Mouse (Mus musculus): Measurements from ENCODE around the gene Chadl. TPM values are rescaled to one million over a fixed set of nuclear protein-coding genes. Genes with fewer than 3 reads are reported as not detected.

The Chadl gene
- polyA plus RNA-seq, 1 experiment = 3.3 TPM

DNA sequence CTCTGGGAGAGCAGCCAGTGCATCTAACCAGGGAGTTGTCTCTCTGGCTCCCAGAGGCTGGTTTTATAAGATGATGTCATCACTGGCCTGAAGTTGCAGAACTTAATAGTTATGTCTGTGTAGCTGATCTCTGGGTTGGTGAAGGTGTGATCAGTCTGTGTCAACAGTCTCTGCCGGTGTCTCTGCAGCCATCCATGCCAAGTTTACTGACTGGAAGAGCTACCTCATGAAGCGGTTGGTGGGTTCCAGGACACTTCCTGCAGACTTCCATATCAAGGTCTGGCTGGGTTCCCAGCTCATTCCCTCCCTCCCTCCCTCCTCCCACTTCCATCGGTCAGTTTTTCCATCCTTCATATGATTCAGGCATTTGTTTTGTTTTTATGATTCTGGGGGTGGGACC is 20.4 kb downstream of the Chadl start:
- no peak overlapping the region for H3K27ac ChIP-seq (replicated peaks; ENCODE audit: low read depth, low read length)
- H3K4me3 ChIP-seq (ENCODE audit: insufficient read depth, low read depth, low read length) = no peak overlapping the region
- no peaks in the 10 kb centered on the region for H3K4me1 ChIP-seq (ENCODE audit: control insufficient read depth, insufficient read depth, insufficient read length, low read length)

DNA sequence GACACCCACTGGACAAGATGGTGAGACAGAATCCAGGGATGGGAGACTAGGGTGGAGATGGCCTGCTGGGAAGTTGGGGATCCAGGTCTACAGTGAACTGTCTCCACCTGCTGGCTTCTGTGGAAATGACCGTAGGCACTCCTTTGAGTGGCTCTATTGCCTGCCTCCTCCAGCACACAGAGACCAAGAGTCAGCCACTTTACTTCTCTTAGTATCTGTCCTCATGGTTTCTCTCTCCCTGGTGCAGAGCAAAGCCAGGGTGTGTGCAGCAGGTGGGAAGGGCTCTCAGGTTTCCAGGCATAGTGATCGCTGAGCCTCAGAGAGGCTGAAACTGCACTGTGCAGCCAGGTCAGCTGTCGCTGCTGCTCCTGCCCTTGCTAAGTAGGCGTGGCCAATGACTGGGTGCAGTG is 26.9 kb downstream of the Chadl start:
- Histone ChIP-seq H3K4me1 (ENCODE audit: control insufficient read depth, insufficient read depth, insufficient read length, low read length) (no peaks in the 10 kb centered on the region), H3K27ac (replicated peaks; ENCODE audit: low read depth, low read length) (no peak overlapping the region), H3K4me3 (ENCODE audit: insufficient read depth, low read depth, low read length) (no peak overlapping the region)

DNA sequence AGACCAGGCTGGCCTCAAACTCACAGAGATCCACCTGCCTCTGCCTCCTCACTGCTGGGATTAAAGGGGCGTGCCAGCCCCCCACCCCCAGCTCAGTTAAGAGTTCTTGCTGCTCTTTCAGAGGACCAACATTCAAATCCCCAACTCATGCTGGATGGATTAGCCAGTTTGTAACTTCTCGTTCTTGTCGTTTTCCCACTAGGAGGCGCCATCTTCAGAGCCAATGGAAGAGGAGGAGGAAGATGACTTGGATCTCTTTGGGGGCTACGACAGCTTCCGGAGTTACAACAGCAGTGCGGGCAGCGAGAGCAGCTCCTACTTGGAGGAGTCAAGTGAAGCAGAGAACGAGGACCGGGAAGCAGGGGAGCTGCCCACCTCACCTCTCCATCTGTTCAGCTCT is 30.1 kb downstream of the Chadl start:
- Histone ChIP-seq H3K4me3 (ENCODE audit: insufficient read depth, low read depth, low read length) (no peak overlapping the region), H3K4me1 (ENCODE audit: control insufficient read depth, insufficient read depth, insufficient read length, low read length) (peaks cover 3% of the 10 kb centered on the region; the same call in 1 of the 2 replicates), H3K27ac (replicated peaks; ENCODE audit: low read depth, low read length) (no peak overlapping the region)

DNA sequence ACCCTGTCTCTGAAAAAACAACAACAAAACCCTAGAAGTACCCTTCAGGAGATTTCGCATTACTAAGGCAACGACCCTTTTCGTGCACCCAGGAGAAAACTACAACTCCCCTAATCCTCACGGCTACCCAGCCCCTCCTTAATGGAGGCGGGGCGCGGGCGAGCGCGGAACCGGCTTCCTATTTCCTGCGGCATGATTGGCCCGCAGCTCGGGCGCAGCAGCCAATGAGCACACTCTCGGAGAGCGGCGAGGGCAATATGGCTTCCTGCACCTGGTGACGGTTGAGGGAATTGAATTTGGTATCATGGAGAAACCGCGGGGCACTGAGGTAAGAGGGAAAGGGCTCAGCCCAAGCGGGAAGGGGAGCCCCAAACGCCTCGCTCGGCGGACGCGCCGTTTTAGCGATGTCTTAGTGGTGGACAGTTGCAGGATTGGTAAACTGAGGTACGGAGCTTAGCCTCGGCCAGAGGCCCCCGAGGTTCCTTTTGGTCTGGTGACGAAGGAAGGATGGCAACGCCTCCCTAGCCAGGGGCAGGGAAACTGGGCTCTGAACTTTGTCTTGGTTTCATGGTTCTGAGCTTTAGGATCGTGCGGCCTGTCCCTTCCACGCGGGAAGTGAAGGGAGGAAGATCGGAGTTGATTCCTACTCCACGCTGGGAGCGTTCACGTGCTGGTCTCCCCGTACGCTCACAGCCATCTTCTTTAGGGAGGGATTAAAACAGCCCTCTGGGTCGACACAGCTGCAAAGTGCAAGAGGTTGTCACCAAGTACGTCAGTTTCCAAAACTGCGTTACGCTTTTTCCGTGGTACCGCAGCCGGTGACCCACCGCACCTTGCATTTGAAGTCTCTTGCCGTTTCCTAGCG is 33.2 kb downstream of the Chadl start, which contains the start of gene L3mbtl2:
Gene L3mbtl2 (plus strand): TSS at position 193 of the 865 bp plus-strand sequence.
- Histone ChIP-seq H3K4me3 (ENCODE audit: insufficient read depth, low read depth, low read length) (peak within 1 kb of the TSS; percentile 86), H3K27ac (replicated peaks; ENCODE audit: low read depth, low read length) (no peak within 1 kb of the TSS), H3K4me1 (ENCODE audit: control insufficient read depth, insufficient read depth, insufficient read length, low read length) (peaks cover 3% of the 10 kb centered on the region; the same call in 1 of the 2 replicates)

DNA sequence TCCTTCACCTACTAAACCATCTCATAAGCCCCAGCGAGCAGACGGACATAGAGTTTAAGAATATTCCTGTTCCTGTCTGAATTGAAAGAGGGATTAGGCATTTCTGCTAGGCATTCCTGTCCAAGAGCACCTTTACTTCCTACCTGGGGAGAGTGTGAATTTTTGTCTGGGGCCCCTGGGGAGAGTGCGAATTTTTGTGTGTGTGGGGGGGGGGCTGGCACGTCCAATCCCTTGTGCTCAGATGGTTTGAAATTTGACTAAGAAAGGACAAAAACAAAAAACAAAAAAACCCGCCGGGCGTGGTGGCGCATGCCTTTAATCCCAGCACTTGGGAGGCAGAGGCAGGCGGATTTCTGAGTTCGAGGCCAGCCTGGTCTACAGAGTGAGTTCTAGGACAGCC is 33.8 kb downstream of the Chadl start:
- Histone ChIP-seq H3K4me3 (ENCODE audit: insufficient read depth, low read depth, low read length) (peak overlapping the region; percentile 34), H3K27ac (replicated peaks; ENCODE audit: low read depth, low read length) (no peak overlapping the region), H3K4me1 (ENCODE audit: control insufficient read depth, insufficient read depth, insufficient read length, low read length) (peaks cover 3% of the 10 kb centered on the region; the same call in 1 of the 2 replicates)

DNA sequence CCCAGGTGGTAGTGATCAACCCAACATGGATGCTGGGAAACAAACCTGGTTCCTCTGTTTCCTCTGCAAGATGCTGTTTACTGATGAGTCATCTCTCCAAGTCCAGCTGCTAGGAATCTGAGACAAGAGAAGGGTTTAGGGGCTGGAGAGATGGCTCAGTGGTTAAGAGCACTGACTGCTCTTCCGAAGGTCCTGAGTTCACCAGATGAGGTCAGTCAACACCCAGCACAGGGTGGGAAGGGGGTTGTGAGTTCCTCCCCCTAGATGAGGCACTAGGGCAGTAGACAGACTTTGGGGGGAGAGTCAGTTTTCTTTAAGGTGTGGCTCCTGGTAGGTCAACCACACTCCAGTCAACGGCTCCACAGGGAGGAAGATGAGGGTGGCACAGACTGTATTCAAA is 35.4 kb downstream of the Chadl start:
- Histone ChIP-seq H3K27ac (replicated peaks; ENCODE audit: low read depth, low read length) (no peak overlapping the region), H3K4me1 (ENCODE audit: control insufficient read depth, insufficient read depth, insufficient read length, low read length) (peaks cover 3% of the 10 kb centered on the region; the same call in 1 of the 2 replicates), H3K4me3 (ENCODE audit: insufficient read depth, low read depth, low read length) (no peak overlapping the region)

DNA sequence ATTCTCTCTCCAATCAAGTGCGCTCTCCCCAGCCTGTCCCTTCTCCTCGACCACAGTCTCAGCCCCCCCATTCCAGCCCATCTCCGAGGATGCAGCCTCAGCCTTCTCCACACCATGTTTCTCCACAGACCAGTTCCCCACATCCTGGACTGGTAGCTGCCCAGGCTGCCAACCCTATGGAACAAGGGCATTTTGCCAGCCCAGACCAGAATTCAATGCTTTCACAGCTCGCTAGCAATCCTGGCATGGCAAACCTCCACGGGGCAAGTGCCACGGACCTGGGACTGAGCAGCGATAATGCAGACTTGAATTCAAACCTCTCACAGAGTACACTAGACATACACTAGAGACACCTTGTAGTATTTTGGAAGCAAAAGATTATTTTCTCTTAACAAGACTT is 46.5 kb downstream of the Chadl start:
- Histone ChIP-seq H3K4me3 (ENCODE audit: insufficient read depth, low read depth, low read length) (no peak overlapping the region), H3K4me1 (ENCODE audit: control insufficient read depth, insufficient read depth, insufficient read length, low read length) (no peaks in the 10 kb centered on the region), H3K27ac (replicated peaks; ENCODE audit: low read depth, low read length) (no peak overlapping the region)

DNA sequence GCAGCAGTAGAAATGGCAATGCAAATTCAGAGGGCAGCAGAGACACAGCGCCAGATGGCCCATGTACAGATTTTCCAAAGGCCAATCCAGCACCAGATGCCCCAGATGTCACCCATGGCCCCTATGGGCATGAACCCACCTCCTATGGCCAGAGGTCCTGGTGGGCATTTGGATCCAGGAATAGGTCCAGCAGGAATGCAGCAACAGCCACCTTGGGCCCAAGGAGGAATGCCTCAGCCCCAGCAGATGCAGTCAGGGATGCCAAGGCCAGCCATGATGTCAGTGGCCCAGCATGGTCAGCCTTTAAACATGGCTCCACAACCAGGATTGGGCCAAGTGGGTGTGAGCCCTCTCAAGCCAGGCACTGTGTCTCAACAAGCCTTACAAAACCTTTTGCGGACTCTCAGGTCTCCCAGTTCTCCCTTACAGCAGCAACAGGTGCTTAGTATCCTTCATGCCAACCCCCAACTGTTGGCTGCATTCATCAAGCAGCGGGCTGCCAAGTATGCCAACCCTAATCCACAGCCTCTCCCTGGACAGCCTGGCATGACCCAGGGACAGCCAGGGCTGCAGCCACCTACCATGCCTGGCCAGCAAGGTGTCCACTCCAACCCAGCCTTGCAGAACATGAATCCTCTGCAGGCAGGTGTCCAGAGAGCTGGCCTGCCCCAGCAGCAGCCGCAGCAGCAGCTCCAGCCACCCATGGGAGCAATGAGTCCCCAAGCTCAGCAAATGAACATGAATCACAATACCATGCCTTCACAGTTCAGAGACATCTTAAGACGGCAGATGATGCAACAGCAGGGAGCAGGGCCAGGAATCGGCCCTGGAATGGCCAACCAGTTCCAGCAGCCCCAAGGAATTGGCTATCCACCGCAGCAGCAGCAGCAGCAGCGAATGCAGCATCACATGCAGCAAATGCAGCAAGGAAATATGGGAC is 47.3 kb downstream of the Chadl start:
- Histone ChIP-seq H3K27ac (replicated peaks; ENCODE audit: low read depth, low read length) (no peak overlapping the region), H3K4me3 (ENCODE audit: insufficient read depth, low read depth, low read length) (no peak overlapping the region), H3K4me1 (ENCODE audit: control insufficient read depth, insufficient read depth, insufficient read length, low read length) (no peaks in the 10 kb centered on the region)

Other genes with a start within 250 kb of the Chadl start
- 124 and 161 TPM in 2 replicates for gene Rbx1, start 231.0 kb downstream of the Chadl start, polyA plus RNA-seq (2012; ENCODE audit: insufficient read depth, insufficient read length, missing spikeins)
- 14.3 and 15.8 TPM in 2 replicates for gene Ep300, start 111.9 kb downstream of the Chadl start, polyA plus RNA-seq (2012; ENCODE audit: insufficient read depth, insufficient read length, missing spikeins)
- 6.4 and 7.0 TPM in 2 replicates for gene L3mbtl2, start 33.4 kb downstream of the Chadl start, polyA plus RNA-seq (2012; ENCODE audit: insufficient read depth, insufficient read length, missing spikeins)
- 25.1 and 32.4 TPM in 2 replicates for gene Zc3h7b, start 47.8 kb upstream of the Chadl start, polyA plus RNA-seq (2012; ENCODE audit: insufficient read depth, insufficient read length, missing spikeins)
- 15.0 and 18.8 TPM in 2 replicates for gene Rangap1, start 48.2 kb upstream of the Chadl start, polyA plus RNA-seq (2012; ENCODE audit: insufficient read depth, insufficient read length, missing spikeins)
- gene Tef, start 105.1 kb upstream of the Chadl start, polyA plus RNA-seq (2012; ENCODE audit: insufficient read depth, insufficient read length, missing spikeins) = 33.0 and 53.3 TPM in 2 replicates
- gene Tob2, start 161.5 kb upstream of the Chadl start, polyA plus RNA-seq (2012; ENCODE audit: insufficient read depth, insufficient read length, missing spikeins) = 79.0 and 87.4 TPM in 2 replicates
- gene Phf5a, start 174.6 kb upstream of the Chadl start, polyA plus RNA-seq (2012; ENCODE audit: insufficient read depth, insufficient read length, missing spikeins) = 42.4 and 46.3 TPM in 2 replicates
- gene Aco2, start 175.0 kb upstream of the Chadl start, polyA plus RNA-seq (2012; ENCODE audit: insufficient read depth, insufficient read length, missing spikeins) = 3,633 and 4,102 TPM in 2 replicates
- gene Polr3h, start 229.0 kb upstream of the Chadl start, polyA plus RNA-seq (2012; ENCODE audit: insufficient read depth, insufficient read length, missing spikeins) = 2.8 and 13.2 TPM in 2 replicates
- not detected in 2 replicates for gene Csdc2, start 239.5 kb upstream of the Chadl start, polyA plus RNA-seq (2012; ENCODE audit: insufficient read depth, insufficient read length, missing spikeins)

Data from brown adipose tissue, adult 24 weeks (tissue).